Mouse (Mus musculus) CH12.LX (cell line): ENCODE measurements around the gene Hes1. TPM values are rescaled to one million over a fixed set of nuclear protein-coding genes. Genes with fewer than 3 reads are reported as not detected.

Experiments used
- DNase-seq: peaks from one replicate; pipeline ENCODE4 v3.0.0-alpha.2; 2013; ENCODE audit errors: extremely low read depth
- H3K27ac ChIP-seq: 2 replicates; pipeline ENCODE4 v1.5.1; 2012; ENCODE audit warnings: low read depth, mild to moderate bottlenecking, control low read depth, moderate library complexity; ENCODE audit not compliant: insufficient read depth
- H3K27me3 ChIP-seq: replicated peaks from 2 replicates; pipeline ENCODE3; 2012; ENCODE audit warnings: inconsistent platforms
- H3K36me3 ChIP-seq, 2 experiments: replicated peaks in 1 of 2; 2 replicates each; pipeline versions ENCODE3 to v1.6.1; 2012; ENCODE audit warnings: inconsistent platforms in 1 of 2, low read length in 1 of 2, mild to moderate bottlenecking in 1 of 2, mixed read lengths in 1 of 2, moderate library complexity in 1 of 2; ENCODE audit not compliant: control insufficient read depth in 1 of 2, insufficient read depth in 1 of 2
- H3K4me1 ChIP-seq, 2 experiments: 2 replicates each; pipeline ENCODE4 v1.6.1; 2012; ENCODE audit warnings: inconsistent platforms in 1 of 2, moderate library complexity in 1 of 2; ENCODE audit not compliant: insufficient read depth in 2 of 2, control insufficient read depth in 1 of 2
- H3K4me2 ChIP-seq: 2 replicates; pipeline ENCODE4 v1.6.1; 2012; ENCODE audit warnings: low read depth, mild to moderate bottlenecking, control low read depth; ENCODE audit not compliant: poor library complexity, insufficient read depth, severe bottlenecking
- H3K4me3 ChIP-seq, 3 experiments: fragments of 150-350 bp in 1 of 3; sonication (generic) in 1 of 3; replicated peaks in 1 of 3; 2 replicates each; pipeline versions ENCODE3 to v1.5.1; 2011 to 2012; ENCODE audit warnings: low read depth in 2 of 3, low read length in 2 of 3, mild to moderate bottlenecking in 2 of 3, moderate library complexity in 2 of 3, control low read depth in 1 of 3, improper control_type of control experiment in 1 of 3, inconsistent platforms in 1 of 3, mixed read lengths in 1 of 3; ENCODE audit not compliant: poor library complexity in 1 of 3
- H3K79me2 ChIP-seq: replicated peaks from 2 replicates; pipeline ENCODE4 v1.6.1; 2012; ENCODE audit warnings: mild to moderate bottlenecking, moderate library complexity; ENCODE audit not compliant: control insufficient read depth, poor library complexity, insufficient read depth, severe bottlenecking; ENCODE audit errors: extremely low read depth
- H3K9ac ChIP-seq: 2 replicates; pipeline ENCODE4 v1.6.1; 2012; ENCODE audit warnings: low read depth, mild to moderate bottlenecking, control low read depth, moderate library complexity; ENCODE audit not compliant: insufficient read depth
- H3K9me3 ChIP-seq: replicated peaks from 2 replicates; pipeline ENCODE3; 2012; ENCODE audit warnings: low read length, inconsistent platforms, mixed read lengths
- BHLHE40 ChIP-seq: IDR thresholded peaks from 2 replicates; pipeline ENCODE4 v1.6.1; 2011; ENCODE audit warnings: mild to moderate bottlenecking, low read depth, low read length, improper control_type of control experiment
- CHD1 ChIP-seq: IDR thresholded peaks from 2 replicates; pipeline ENCODE4 v1.6.1; 2012; ENCODE audit warnings: low read depth, low read length, improper control_type of control experiment, inconsistent platforms
- CHD2 ChIP-seq: IDR thresholded peaks from 2 replicates; pipeline ENCODE4 v1.6.1; 2011; ENCODE audit warnings: low read length, improper control_type of control experiment
- CTCF ChIP-seq, 2 experiments: IDR thresholded peaks in 1 of 2; conservative IDR thresholded peaks in 1 of 2; 2 replicates each; pipeline ENCODE4 v1.5.1; 2011 to 2012; ENCODE audit warnings: low read depth in 2 of 2, low read length in 2 of 2, improper control_type of control experiment in 1 of 2, inconsistent platforms in 1 of 2, mild to moderate bottlenecking in 1 of 2, moderate library complexity in 1 of 2
- ELF1 ChIP-seq: IDR thresholded peaks from 2 replicates; pipeline ENCODE4 v1.6.1; 2014; ENCODE audit warnings: low read depth, mild to moderate bottlenecking, inconsistent platforms, low read length, improper control_type of control experiment
- EP300 ChIP-seq: IDR thresholded peaks from 2 replicates; pipeline ENCODE4 v1.6.1; 2011; ENCODE audit warnings: low read length, improper control_type of control experiment
- ETS1 ChIP-seq: conservative IDR thresholded peaks from 2 replicates; pipeline ENCODE4 v1.6.1; 2012; ENCODE audit warnings: low read depth, mild to moderate bottlenecking, inconsistent platforms, low read length, improper control_type of control experiment, moderate library complexity
- GABPA ChIP-seq: IDR thresholded peaks from 2 replicates; pipeline ENCODE4 v1.6.1; 2012; ENCODE audit warnings: low read depth, low read length, improper control_type of control experiment, inconsistent platforms; ENCODE audit not compliant: insufficient replicate concordance
- IRF4 ChIP-seq: IDR thresholded peaks from 2 replicates; pipeline ENCODE4 v1.6.1; 2014; ENCODE audit warnings: low read depth, mild to moderate bottlenecking, inconsistent platforms, low read length, improper control_type of control experiment
- JUN ChIP-seq: IDR thresholded peaks from 2 replicates; pipeline ENCODE4 v1.6.1; 2011; ENCODE audit warnings: low read depth, mild to moderate bottlenecking, low read length, improper control_type of control experiment, moderate library complexity; ENCODE audit not compliant: insufficient read depth
- KAT2A ChIP-seq: IDR thresholded peaks from 2 replicates; pipeline ENCODE4 v1.6.1; 2012; ENCODE audit warnings: low read length, improper control_type of control experiment, inconsistent platforms; ENCODE audit not compliant: insufficient replicate concordance
- MAFK ChIP-seq: IDR thresholded peaks from 2 replicates; pipeline ENCODE4 v1.6.1; 2011; ENCODE audit warnings: low read length, improper control_type of control experiment; ENCODE audit not compliant: insufficient replicate concordance
- MAX ChIP-seq: IDR thresholded peaks from 2 replicates; pipeline ENCODE4 v1.6.1; 2011; ENCODE audit warnings: low read length, improper control_type of control experiment
- MAZ ChIP-seq: IDR thresholded peaks from 2 replicates; pipeline ENCODE4 v1.6.1; 2012; ENCODE audit warnings: low read depth, mild to moderate bottlenecking, inconsistent platforms, low read length, improper control_type of control experiment, moderate library complexity
- MEF2A ChIP-seq: IDR thresholded peaks from 2 replicates; pipeline ENCODE4 v1.6.1; 2014; ENCODE audit warnings: low read depth, mild to moderate bottlenecking, inconsistent platforms, low read length, improper control_type of control experiment, borderline replicate concordance
- MXI1 ChIP-seq: IDR thresholded peaks from 2 replicates; pipeline ENCODE4 v1.6.1; 2011; ENCODE audit warnings: mild to moderate bottlenecking, low read depth, low read length, improper control_type of control experiment
- MYC ChIP-seq: IDR thresholded peaks from 2 replicates; pipeline ENCODE4 v1.6.1; 2011; ENCODE audit warnings: low read depth, mild to moderate bottlenecking, improper control_type of control experiment, low read length
- NELFE ChIP-seq: IDR thresholded peaks from 2 replicates; pipeline ENCODE4 v1.6.1; 2011; ENCODE audit warnings: low read depth, low read length, improper control_type of control experiment
- NRF1 ChIP-seq: IDR thresholded peaks from 2 replicates; pipeline ENCODE4 v1.6.1; 2014; ENCODE audit warnings: low read depth, mild to moderate bottlenecking, inconsistent platforms, low read length, improper control_type of control experiment, moderate library complexity
- PAX5 ChIP-seq: IDR thresholded peaks from 2 replicates; pipeline ENCODE4 v1.6.1; 2012; ENCODE audit warnings: low read length, inconsistent platforms, mixed read lengths
- POLR2A ChIP-seq: IDR thresholded peaks from 2 replicates; pipeline ENCODE4 v1.6.1; 2011; ENCODE audit warnings: low read depth, mild to moderate bottlenecking, improper control_type of control experiment, low read length
- POLR2AphosphoS2 ChIP-seq: IDR thresholded peaks from 2 replicates; pipeline ENCODE4 v1.6.1; 2011; ENCODE audit warnings: low read depth, low read length, improper control_type of control experiment
- RAD21 ChIP-seq: IDR thresholded peaks from 2 replicates; pipeline ENCODE4 v1.6.1; 2011; ENCODE audit warnings: low read depth, mild to moderate bottlenecking, low read length, improper control_type of control experiment, moderate library complexity
- RCOR1 ChIP-seq: conservative IDR thresholded peaks from 2 replicates; pipeline ENCODE4 v1.6.1; 2012; ENCODE audit warnings: low read depth, mild to moderate bottlenecking, inconsistent platforms, low read length, improper control_type of control experiment
- SMC3 ChIP-seq: IDR thresholded peaks from 2 replicates; pipeline ENCODE4 v1.6.1; 2011; ENCODE audit warnings: low read depth, low read length, improper control_type of control experiment
- TBP ChIP-seq: conservative IDR thresholded peaks from 2 replicates; pipeline ENCODE4 v1.6.1; 2011; ENCODE audit warnings: low read depth, low read length, improper control_type of control experiment
- TCF12 ChIP-seq: IDR thresholded peaks from 2 replicates; pipeline ENCODE4 v1.6.1; 2014; ENCODE audit warnings: low read depth, mild to moderate bottlenecking, inconsistent platforms, low read length, improper control_type of control experiment
- UBTF ChIP-seq: IDR thresholded peaks from 2 replicates; pipeline ENCODE4 v1.6.1; 2012; ENCODE audit warnings: low read depth, mild to moderate bottlenecking, inconsistent platforms, low read length, improper control_type of control experiment, moderate library complexity
- USF1 ChIP-seq: IDR thresholded peaks from 2 replicates; pipeline ENCODE4 v1.6.1; 2014; ENCODE audit warnings: low read depth, mild to moderate bottlenecking, inconsistent platforms, low read length, improper control_type of control experiment
- ZC3H11A ChIP-seq: IDR thresholded peaks from 2 replicates; pipeline ENCODE4 v1.6.1; 2012; ENCODE audit warnings: low read depth, mild to moderate bottlenecking, inconsistent platforms, low read length, improper control_type of control experiment
- ZKSCAN1 ChIP-seq: IDR thresholded peaks from 2 replicates; pipeline ENCODE4 v1.6.1; 2012; ENCODE audit warnings: low read depth, inconsistent platforms, low read length, improper control_type of control experiment, borderline replicate concordance
- ZMIZ1 ChIP-seq: IDR thresholded peaks from 2 replicates; pipeline ENCODE4 v1.6.1; 2012; ENCODE audit warnings: low read depth, mild to moderate bottlenecking, inconsistent platforms, low read length, improper control_type of control experiment
- ZNF384 ChIP-seq: IDR thresholded peaks from 2 replicates; pipeline ENCODE4 v1.6.1; 2012; ENCODE audit warnings: low read depth, low read length, improper control_type of control experiment, inconsistent platforms
- dilution Hi-C: fragments of 300-500 bp; cut with MboI; formaldehyde crosslinking; loops from 2 replicates; pipeline ENCODE4 v1.14.3; 2020; ENCODE audit warnings: low sequenced_read_pairs; ENCODE audit not compliant: extremely low pct_unique_long_range_greater_than_20kb, extremely low pct_ligation_motif_present
- in situ Hi-C: fragments of 300-500 bp; cut with MboI; formaldehyde crosslinking; loops from 3 replicates; pipeline ENCODE4 v1.14.3; 2019; ENCODE audit warnings: low sequenced_read_pairs, low pct_ligation_motif_present, low pct_unique_long_range_greater_than_20kb, mixed read lengths
- polyA plus RNA-seq: library from polyadenylated mRNA; unstranded; fragments of >175 nt; gene quantifications from 2 replicates; pipeline ENCODE4 v1.2.1, GENCODE M21; 2012; ENCODE audit warnings: low read depth; ENCODE audit not compliant: insufficient read length
- total RNA-seq, 2 experiments: library from RNA; depleted of rRNA; stranded (reverse); fragments of 300-350 nt in 1 of 2; fragments of >200 nt in 1 of 2; gene quantifications; 2 replicates each; pipeline ENCODE4 v1.2.3; 2012 to 2014

Gene Hes1
- total and polyA plus RNA-seq, 3 experiments: 1.4 to 3.6 (median 1.6) TPM

DNA sequence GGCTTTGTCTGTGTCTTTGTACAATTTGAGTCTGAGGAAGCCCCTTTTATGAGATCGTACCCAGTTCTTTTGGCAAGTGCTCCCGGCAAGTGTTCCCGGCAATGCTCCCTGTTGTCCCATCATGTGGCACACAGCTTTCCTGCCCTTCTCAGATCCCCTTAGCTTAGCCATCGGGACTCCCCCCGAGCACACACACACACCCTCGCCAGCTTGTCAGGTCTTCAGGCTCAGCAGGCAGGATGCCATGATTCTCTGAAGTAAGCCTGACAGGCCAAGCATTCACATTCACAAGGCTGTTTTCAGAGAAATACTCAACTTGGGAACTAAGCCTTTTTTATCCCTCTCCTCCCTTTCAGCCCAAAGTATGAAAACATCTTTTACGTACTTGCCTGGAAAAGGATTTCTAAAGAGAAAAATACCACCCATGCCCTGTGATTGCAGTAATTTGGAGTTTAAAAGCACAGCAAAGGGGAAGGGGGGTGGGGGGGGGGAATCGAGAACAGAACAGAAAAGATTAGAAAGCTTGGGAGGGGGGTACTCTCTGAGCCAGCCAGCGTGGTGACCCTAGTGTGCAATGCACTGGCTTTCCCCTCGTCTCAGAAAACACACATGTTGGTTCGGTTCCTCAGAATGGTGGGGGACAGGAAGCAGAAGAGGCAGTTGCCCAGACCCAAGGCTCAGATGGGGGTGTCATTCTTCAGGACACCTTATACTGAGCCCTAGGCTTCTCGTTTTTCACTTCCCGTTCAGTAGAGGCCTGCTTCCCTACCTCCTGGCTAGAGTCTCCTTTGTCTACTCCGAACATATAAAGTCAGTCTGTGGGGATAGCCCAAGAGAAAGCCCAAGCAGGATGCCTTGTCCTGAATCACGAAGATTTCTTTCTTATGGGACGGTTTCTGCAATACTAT is 41.0 kb upstream of the Hes1 start (continued):
- TF ChIP-seq BHLHE40 (peak; percentile 64), ZMIZ1 (no peak), SMC3 (peak; percentile 12; the same call in 1 of the 2 replicates), CHD1 (no peak; the same call in 1 of the 2 replicates), ETS1 (peak; percentile 73)

DNA sequence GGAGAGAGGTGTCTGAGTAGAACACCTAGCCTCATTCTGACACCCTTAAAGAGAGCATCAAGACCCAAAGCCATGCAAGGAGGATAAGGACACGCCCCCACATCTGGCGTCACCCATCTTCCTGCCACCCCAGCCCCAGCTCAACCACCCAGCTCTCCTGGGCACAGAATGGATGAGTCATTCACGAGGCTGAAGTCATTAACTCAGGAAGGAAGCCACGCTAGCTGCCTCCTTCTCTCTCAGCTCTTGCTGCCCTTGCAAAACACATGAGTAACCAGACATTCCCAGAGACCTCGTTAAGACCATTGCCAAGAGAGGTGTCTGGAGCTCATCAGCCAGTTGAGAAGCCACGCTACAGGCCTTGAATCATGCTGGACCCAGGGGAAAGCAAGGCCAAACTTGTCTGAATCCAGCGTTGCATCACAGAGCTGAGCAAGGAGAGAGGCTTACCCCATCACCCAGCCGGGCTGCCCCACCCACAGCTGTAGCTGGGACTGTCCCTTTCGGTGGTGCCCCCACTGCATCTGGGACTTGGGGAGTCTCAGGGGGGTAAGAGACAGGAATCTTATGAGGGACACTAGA is 39.4 kb upstream of the Hes1 start:
- Histone ChIP-seq H3K4me1 (peaks cover 40 to 73% of the 10 kb centered on the region in 2 experiments), H3K9me3 (no peaks in the 10 kb centered on the region), H3K79me2 (no peaks in the 10 kb centered on the region), H3K9ac (0 out of 2 replicates have a peak overlapping the region, but pooled peaks have one; percentile 22), H3K36me3 (no peaks in the 10 kb centered on the region), H3K27me3 (peaks cover 10% of the 10 kb centered on the region), H3K27ac (peak overlapping the region; percentile 94), H3K4me2 (peak overlapping the region; percentile 52), H3K4me3 (no peak overlapping the region)
- DNase-seq: peak; percentile 95
- dilution Hi-C loops (no loop called here), in situ Hi-C loops (loop anchor here (5.0 kb wide), 1 partner anchor 43 kb away; no protein-coding TSS in a partner anchor)
- peak; percentile 71 for TF ChIP-seq POLR2A
- TF ChIP-seq ZC3H11A: no peak
- TF ChIP-seq CTCF (conservative IDR thresholded peaks at IDR 0.05 in 1 of 2, IDR thresholded peaks at IDR 0.05 in 1 of 2; ENCODE audit: low read depth in 2 of 2, low read length in 2 of 2): no peak
- peak; percentile 87 for TF ChIP-seq EP300
- peak; percentile 25 for TF ChIP-seq SMC3
- TF ChIP-seq MYC: peak; percentile 85
- peak; percentile 68 for TF ChIP-seq MAFK
- peak; percentile 19 for TF ChIP-seq NRF1
- TF ChIP-seq BHLHE40: peak; percentile 90
- peak; percentile 84; the same call in 1 of the 2 replicates for TF ChIP-seq RCOR1
- TF ChIP-seq KAT2A: 0 out of 2 replicates have a peak, but pooled peaks have one; percentile 51
- TF ChIP-seq UBTF: no peak
- peak; percentile 66; the same call in 1 of the 2 replicates for TF ChIP-seq TBP
- TF ChIP-seq PAX5: no peak
- TF ChIP-seq IRF4: peak; percentile 68
- TF ChIP-seq ZNF384: peak; percentile 51; the same call in 1 of the 2 replicates
- peak; percentile 96 for TF ChIP-seq CHD1
- TF ChIP-seq TCF12: peak; percentile 93
- no peak for TF ChIP-seq GABPA
- peak; percentile 69 for TF ChIP-seq MXI1
- peak; percentile 60 for TF ChIP-seq NELFE
- TF ChIP-seq ZKSCAN1: no peak
- TF ChIP-seq MEF2A: peak; percentile 82
- no peak; the same call in 1 of the 2 replicates for TF ChIP-seq POLR2AphosphoS2
- TF ChIP-seq ELF1: peak; percentile 27; the same call in 1 of the 2 replicates
- no peak for TF ChIP-seq USF1
- peak; percentile 92 for TF ChIP-seq ETS1
- TF ChIP-seq MAX: peak; percentile 84
- TF ChIP-seq CHD2: peak; percentile 83
- peak; percentile 89 for TF ChIP-seq JUN
- TF ChIP-seq MAZ: peak; percentile 98
- no peak; the same call in 1 of the 2 replicates for TF ChIP-seq RAD21
